Mouse (Mus musculus) olfactory bulb, adult 2 months (tissue): ENCODE data around the gene Dusp16. TPM values are rescaled to one million over a fixed set of nuclear protein-coding genes. Genes with fewer than 3 reads are reported as not detected.

Experiments used
- H3K27ac ChIP-seq: fragments of 200-500 bp; 2 replicates; pipeline ENCODE4 v1.5.1; 2012; ENCODE audit warnings: low read depth, low read length; ENCODE audit not compliant: insufficient read depth
- H3K4me1 ChIP-seq: fragments of 200-500 bp; 2 replicates; pipeline ENCODE4 v1.6.1; 2012; ENCODE audit warnings: low read length; ENCODE audit not compliant: control insufficient read depth, insufficient read depth
- H3K4me3 ChIP-seq: fragments of 200-500 bp; 2 replicates; pipeline ENCODE4 v1.5.1; 2012; ENCODE audit warnings: mild to moderate bottlenecking, low read depth, low read length, moderate library complexity; ENCODE audit not compliant: insufficient read depth
- CTCF ChIP-seq: fragments of 200-500 bp; IDR thresholded peaks from 2 replicates; pipeline ENCODE4 v1.5.1; 2012; ENCODE audit warnings: low read depth, mild to moderate bottlenecking, low read length, moderate library complexity; ENCODE audit not compliant: insufficient read depth
- POLR2A ChIP-seq: fragments of 200-500 bp; IDR thresholded peaks from 2 replicates; pipeline ENCODE4 v1.6.1; 2012; ENCODE audit warnings: mild to moderate bottlenecking, low read depth, low read length, moderate library complexity; ENCODE audit not compliant: insufficient read depth
- WGBS: fragments of 180-500 bp; shearing (Covaris S2); methylation state at CpG from one replicate; pipeline ENCODE4 v1.1.7; 2018; 5-methylcytosine and 5-hydroxymethylcytosine counted together
- polyA plus RNA-seq: library from polyadenylated mRNA; stranded (reverse); fragments of >200 nt; gene quantifications from 2 replicates; pipeline ENCODE4 v1.2.4, GENCODE M21; 2012; ENCODE audit warnings: low replicate concordance; ENCODE audit not compliant: missing spikeins, insufficient read depth, insufficient read length

The Dusp16 gene
- polyA plus RNA-seq, 1 experiment: not detected

- H3K4me1 ChIP-seq: no peaks in the 10 kb centered on the region
- no peak overlapping the region for H3K4me3 ChIP-seq
- no peak for TF ChIP-seq POLR2A
- no peak overlapping the region for H3K27ac ChIP-seq
- 89% methylated on average over 9 of the region's 9 CpGs for WGBS
Measured at GRCm38 (mm10) chr6:134723833-134724553, 68.4 kb downstream of the Dusp16 start.

GRCm38 (mm10) chr6:134723326-134723725, 69.1 kb downstream of the Dusp16 start:
- WGBS: 87% methylated on average over 7 of the region's 7 CpGs
- H3K4me1 ChIP-seq: no peaks in the 10 kb centered on the region
- H3K27ac ChIP-seq: no peak overlapping the region
- TF ChIP-seq POLR2A: no peak
- TF ChIP-seq CTCF: no peak
- H3K4me3 ChIP-seq: no peak overlapping the region

GRCm38 (mm10) chr6:134722906-134723305, 69.5 kb downstream of the Dusp16 start:
- Histone ChIP-seq H3K4me1 (0 out of 2 replicates have a peak, but pooled peaks cover 3% of the 10 kb centered on the region), H3K27ac (no peak overlapping the region), H3K4me3 (no peak overlapping the region)
- 95% methylated on average over 8 of the region's 8 CpGs for whole genome bisulfite sequencing
- TF ChIP-seq CTCF (no peak), POLR2A (no peak)

GRCm38 (mm10) chr6:134721729-134722269, 70.6 kb downstream of the Dusp16 start:
- TF ChIP-seq CTCF (no peak), POLR2A (no peak)
- H3K4me1 ChIP-seq: 0 out of 2 replicates have a peak, but pooled peaks cover 5% of the 10 kb centered on the region
- no peak overlapping the region for H3K27ac ChIP-seq
- no peak overlapping the region for H3K4me3 ChIP-seq
- WGBS: 63% methylated on average over 6 of the region's 6 CpGs

- Histone ChIP-seq H3K4me1 (0 out of 2 replicates have a peak, but pooled peaks cover 5% of the 10 kb centered on the region), H3K4me3 (no peak overlapping the region), H3K27ac (no peak overlapping the region)
- no peak for TF ChIP-seq POLR2A
- no peak for TF ChIP-seq CTCF
- WGBS: 77% methylated on average over 5 of the region's 5 CpGs
Measured at GRCm38 (mm10) chr6:134720150-134720549, 72.3 kb downstream of the Dusp16 start.

GRCm38 (mm10) chr6:134719156-134719555, 73.3 kb downstream of the Dusp16 start:
- no peak overlapping the region for H3K27ac ChIP-seq
- no peak for TF ChIP-seq POLR2A
- TF ChIP-seq CTCF: no peak
- 0 out of 2 replicates have a peak, but pooled peaks cover 5% of the 10 kb centered on the region for H3K4me1 ChIP-seq
- 92% methylated on average over 5 of the region's 5 CpGs for WGBS
- no peak overlapping the region for H3K4me3 ChIP-seq

GRCm38 (mm10) chr6:134718668-134719065, 73.8 kb downstream of the Dusp16 start:
- no peak for TF ChIP-seq POLR2A
- 92% methylated on average over 11 of the region's 11 CpGs for WGBS
- Histone ChIP-seq H3K4me3 (no peak overlapping the region), H3K27ac (no peak overlapping the region), H3K4me1 (0 out of 2 replicates have a peak, but pooled peaks cover 5% of the 10 kb centered on the region)

GRCm38 (mm10) chr6:134717886-134718667, 74.3 kb downstream of the Dusp16 start:
- 83% methylated on average over 20 of the region's 20 CpGs for WGBS
- Histone ChIP-seq H3K4me3 (no peak overlapping the region), H3K4me1 (0 out of 2 replicates have a peak, but pooled peaks cover 5% of the 10 kb centered on the region), H3K27ac (no peak overlapping the region)
- TF ChIP-seq POLR2A (no peak), CTCF (no peak)

- 74% methylated on average over 6 of the region's 6 CpGs for WGBS
- H3K4me1 ChIP-seq: 0 out of 2 replicates have a peak, but pooled peaks cover 5% of the 10 kb centered on the region
- H3K27ac ChIP-seq: no peak overlapping the region
- TF ChIP-seq CTCF (no peak), POLR2A (no peak)
- H3K4me3 ChIP-seq: no peak overlapping the region
Measured at GRCm38 (mm10) chr6:134716168-134716587, 76.2 kb downstream of the Dusp16 start.
